Mouse (Mus musculus): ENCODE measurements around the gene Ccdc188.

DNA sequence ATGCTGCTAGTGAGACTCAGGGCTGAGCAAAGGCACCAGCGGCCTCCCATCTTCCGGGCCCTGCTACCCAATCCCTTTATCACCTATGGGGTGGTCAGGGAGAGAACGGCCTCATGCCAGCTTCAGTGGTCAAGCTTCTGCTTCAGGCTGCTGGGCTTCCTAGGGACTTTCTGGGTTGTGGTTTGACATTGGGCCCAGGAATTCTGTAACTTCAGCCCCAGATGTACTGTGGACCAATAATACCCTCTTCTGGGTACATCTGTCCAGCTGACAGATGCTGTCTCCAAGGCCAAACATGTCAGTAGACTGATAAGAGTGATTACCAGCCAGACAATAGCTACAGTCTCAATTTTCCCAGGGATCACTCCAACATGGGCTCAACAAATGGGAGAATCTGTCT lies 47.9 kb upstream of the Ccdc188 start:
- TF ChIP-seq EP300 (IDR thresholded peaks at IDR 0.05; ENCODE audit: low read depth) (no peak), CTCF (IDR thresholded peaks at IDR 0.05; ENCODE audit: low read depth) (no peak)

All from liver, postnatal 0 days (tissue).